Mouse (Mus musculus) liver, embryonic 11.5 days (tissue): ENCODE measurements around the gene Ccdc88c. TPM values are rescaled to one million over a fixed set of nuclear protein-coding genes. Genes with fewer than 3 reads are reported as not detected.
"Not testable (repeated sequence)": the region's sequence is repeated elsewhere in the genome, so short reads cannot be mapped to it uniquely, and the experiment has no call there.

Experiments
- ATAC-seq: fragments of 200-750 bp; cut with Nextera tagmentation; replicated peaks from 2 replicates; pipeline ENCODE4 v1.8.0; 2017; ENCODE audit warnings: moderate number of reproducible peaks, mild to moderate bottlenecking, moderate TSS enrichment, moderate library complexity; ENCODE audit not compliant: low FRiP score
- DNase-seq: peaks from one replicate; pipeline ENCODE4 v3.0.0-alpha.2; 2017; ENCODE audit warnings: low spot score
- H3K27ac ChIP-seq: fragments of 300-500 bp; sonication (generic); 2 replicates; pipeline ENCODE4 v1.5.1; 2014; ENCODE audit warnings: mild to moderate bottlenecking, low read depth, low read length, control low read depth
- H3K27me3 ChIP-seq: fragments of 300-500 bp; sonication (generic); replicated peaks from 2 replicates; pipeline ENCODE4 v1.6.1; 2014; ENCODE audit warnings: low read length, mixed read lengths; ENCODE audit not compliant: control insufficient read depth, insufficient read depth
- H3K36me3 ChIP-seq: fragments of 300-500 bp; sonication (generic); 2 replicates; pipeline ENCODE4 v1.6.1; 2014; ENCODE audit warnings: mild to moderate bottlenecking, low read length, moderate library complexity, mixed read lengths; ENCODE audit not compliant: control insufficient read depth, insufficient read depth
- H3K4me1 ChIP-seq: fragments of 300-500 bp; sonication (generic); replicated peaks from 2 replicates; pipeline ENCODE4 v1.6.1; 2014; ENCODE audit warnings: low read length, mixed read lengths; ENCODE audit not compliant: control insufficient read depth, insufficient read depth
- H3K4me2 ChIP-seq: fragments of 300-500 bp; sonication (generic); 2 replicates; pipeline ENCODE4 v1.6.1; 2014; ENCODE audit warnings: mild to moderate bottlenecking, control low read depth, moderate library complexity
- H3K4me3 ChIP-seq: fragments of 300-500 bp; sonication (generic); 2 replicates; pipeline ENCODE4 v1.5.1; 2014; ENCODE audit warnings: low read depth, low read length, control low read depth
- H3K9ac ChIP-seq: fragments of 300-500 bp; sonication (generic); 2 replicates; pipeline ENCODE4 v1.6.1; 2014; ENCODE audit warnings: low read depth, low read length, control low read depth
- H3K9me3 ChIP-seq: fragments of 300-500 bp; sonication (generic); 2 replicates; pipeline ENCODE4 v1.6.1; 2016; ENCODE audit warnings: low read length, inconsistent platforms, mixed read lengths; ENCODE audit not compliant: control insufficient read depth
- WGBS: fragments of 180-500 bp; shearing (Covaris S2); extraction: QIAGEN DNeasy Blood & Tissue Kit; methylation state at CpG from one replicate; pipeline ENCODE4 v1.1.7; 2014; 5-methylcytosine and 5-hydroxymethylcytosine counted together
- polyA plus RNA-seq: library from polyadenylated mRNA; unstranded; fragments of >200 nt; fragmentation: Nextera tagmentation; extraction: Ambion mirVana; gene quantifications from 2 replicates; pipeline ENCODE4 v1.2.1, GENCODE M21; 2014

The Ccdc88c gene
- polyA plus RNA-seq, 1 experiment from 2014 or later: 13.3 TPM

- DNase-seq (no peak), ATAC-seq (no peak)
- peak overlapping the region; percentile 13; the same call in 1 of the 2 replicates for H3K27ac ChIP-seq
- H3K36me3 ChIP-seq: no peaks in the 10 kb centered on the region
- no peak overlapping the region for H3K9ac ChIP-seq
- H3K27me3 ChIP-seq: no peaks in the 10 kb centered on the region
- no peak overlapping the region for H3K4me3 ChIP-seq
- peak overlapping the region; percentile 53 for H3K4me2 ChIP-seq
- WGBS: 66% methylated on average over 10 of the region's 10 CpGs
- H3K4me1 ChIP-seq: peaks cover 86% of the 10 kb centered on the region
- no peaks in the 10 kb centered on the region for H3K9me3 ChIP-seq
Measured at GRCm38 (mm10) chr12:101014549-101015164, 14.2 kb downstream of the Ccdc88c start.

- H3K9me3 ChIP-seq, H3K36me3 ChIP-seq, H3K4me2 ChIP-seq, H3K27me3 ChIP-seq, H3K27ac ChIP-seq, ATAC-seq, DNase-seq, H3K4me3 ChIP-seq, H3K9ac ChIP-seq: not testable (repeated sequence)
- 95% methylated on average over 9 of the region's 9 CpGs for WGBS
- H3K4me1 ChIP-seq: peaks cover 88% of the 10 kb centered on the region
Measured at GRCm38 (mm10) chr12:101013668-101014067, 15.2 kb downstream of the Ccdc88c start.

- no peak for DNase-seq
- Histone ChIP-seq H3K4me3 (no peak overlapping the region), H3K27me3 (no peaks in the 10 kb centered on the region), H3K36me3 (no peaks in the 10 kb centered on the region), H3K4me2 (no peak overlapping the region), H3K27ac (no peak overlapping the region), H3K4me1 (peaks cover 88% of the 10 kb centered on the region), H3K9me3 (no peaks in the 10 kb centered on the region), H3K9ac (no peak overlapping the region)
- 69% methylated on average over 8 of the region's 8 CpGs for WGBS
- ATAC-seq: no peak
Measured at GRCm38 (mm10) chr12:101013078-101013665, 15.7 kb downstream of the Ccdc88c start.

GRCm38 (mm10) chr12:101012197-101013077 lies 16.4 kb downstream of the Ccdc88c start:
- Histone ChIP-seq H3K9me3 (no peaks in the 10 kb centered on the region), H3K4me1 (peaks cover 88% of the 10 kb centered on the region), H3K27me3 (no peaks in the 10 kb centered on the region), H3K4me3 (no peak overlapping the region), H3K36me3 (no peaks in the 10 kb centered on the region), H3K27ac (no peak overlapping the region; the same call in 1 of the 2 replicates), H3K9ac (no peak overlapping the region), H3K4me2 (peak overlapping the region; percentile 41)
- WGBS: 31% methylated on average over 17 of the region's 17 CpGs
- ATAC-seq (no peak), DNase-seq (no peak)

- DNase-seq (no peak), ATAC-seq (no peak)
- H3K9ac ChIP-seq: no peak overlapping the region
- H3K36me3 ChIP-seq: no peaks in the 10 kb centered on the region
- H3K9me3 ChIP-seq: no peaks in the 10 kb centered on the region
- WGBS: 85% methylated on average over 7 of the region's 7 CpGs
- H3K4me2 ChIP-seq: no peak overlapping the region
- H3K4me1 ChIP-seq: peaks cover 78% of the 10 kb centered on the region
- no peak overlapping the region for H3K4me3 ChIP-seq
- no peak overlapping the region for H3K27ac ChIP-seq
- no peaks in the 10 kb centered on the region for H3K27me3 ChIP-seq
Measured at GRCm38 (mm10) chr12:101011017-101011416, 17.8 kb downstream of the Ccdc88c start.

GRCm38 (mm10) chr12:101010148-101010920 lies 18.5 kb downstream of the Ccdc88c start:
- H3K4me2 ChIP-seq: peak overlapping the region; percentile 38
- WGBS: 39% methylated on average over 10 of the region's 10 CpGs
- H3K9ac ChIP-seq: no peak overlapping the region
- no peak for DNase-seq
- ATAC-seq: peak; percentile 58
- H3K9me3 ChIP-seq: no peaks in the 10 kb centered on the region
- no peak overlapping the region for H3K4me3 ChIP-seq
- no peaks in the 10 kb centered on the region for H3K27me3 ChIP-seq
- H3K27ac ChIP-seq: peak overlapping the region; percentile 1; the same call in 1 of the 2 replicates
- H3K36me3 ChIP-seq: no peaks in the 10 kb centered on the region
- peaks cover 75% of the 10 kb centered on the region for H3K4me1 ChIP-seq

GRCm38 (mm10) chr12:101009225-101009624 lies 19.6 kb downstream of the Ccdc88c start:
- Histone ChIP-seq H3K9ac (no peak overlapping the region), H3K27me3 (no peaks in the 10 kb centered on the region), H3K9me3 (no peaks in the 10 kb centered on the region), H3K36me3 (no peaks in the 10 kb centered on the region), H3K4me1 (peaks cover 64% of the 10 kb centered on the region), H3K4me3 (no peak overlapping the region), H3K27ac (no peak overlapping the region), H3K4me2 (no peak overlapping the region)
- no peak for DNase-seq
- ATAC-seq: no peak
- WGBS: 78% methylated on average over 4 of the region's 4 CpGs

- WGBS: 47% methylated on average over 4 of the region's 4 CpGs
- H3K9ac ChIP-seq: 0 out of 2 replicates have a peak overlapping the region, but pooled peaks have one; percentile 34
- H3K36me3 ChIP-seq: no peaks in the 10 kb centered on the region
- H3K27ac ChIP-seq: no peak overlapping the region
- H3K4me2 ChIP-seq: peak overlapping the region; percentile 21
- H3K4me1 ChIP-seq: peaks cover 59% of the 10 kb centered on the region
- ATAC-seq (0 out of 2 replicates have a peak, but pooled peaks have one; percentile 37), DNase-seq (no peak)
- H3K27me3 ChIP-seq: no peaks in the 10 kb centered on the region
- no peak overlapping the region for H3K4me3 ChIP-seq
- no peaks in the 10 kb centered on the region for H3K9me3 ChIP-seq
Measured at GRCm38 (mm10) chr12:101008648-101009047, 20.2 kb downstream of the Ccdc88c start.
